Mouse (Mus musculus) NIH3T3 (cell line): ENCODE measurements around the gene C2cd2l.
A peak's percentile ranks its signal among the peaks of the same experiment; 100 is the strongest.
"Not testable (repeated sequence)": the region's sequence is repeated elsewhere in the genome, so short reads cannot be mapped to it uniquely, and the experiment has no call there.

Source experiments
- DNase-seq: peaks from one replicate; pipeline ENCODE4 v3.0.0-alpha.2; 2012; ENCODE audit warnings: low read depth

C2cd2l gene

DNA sequence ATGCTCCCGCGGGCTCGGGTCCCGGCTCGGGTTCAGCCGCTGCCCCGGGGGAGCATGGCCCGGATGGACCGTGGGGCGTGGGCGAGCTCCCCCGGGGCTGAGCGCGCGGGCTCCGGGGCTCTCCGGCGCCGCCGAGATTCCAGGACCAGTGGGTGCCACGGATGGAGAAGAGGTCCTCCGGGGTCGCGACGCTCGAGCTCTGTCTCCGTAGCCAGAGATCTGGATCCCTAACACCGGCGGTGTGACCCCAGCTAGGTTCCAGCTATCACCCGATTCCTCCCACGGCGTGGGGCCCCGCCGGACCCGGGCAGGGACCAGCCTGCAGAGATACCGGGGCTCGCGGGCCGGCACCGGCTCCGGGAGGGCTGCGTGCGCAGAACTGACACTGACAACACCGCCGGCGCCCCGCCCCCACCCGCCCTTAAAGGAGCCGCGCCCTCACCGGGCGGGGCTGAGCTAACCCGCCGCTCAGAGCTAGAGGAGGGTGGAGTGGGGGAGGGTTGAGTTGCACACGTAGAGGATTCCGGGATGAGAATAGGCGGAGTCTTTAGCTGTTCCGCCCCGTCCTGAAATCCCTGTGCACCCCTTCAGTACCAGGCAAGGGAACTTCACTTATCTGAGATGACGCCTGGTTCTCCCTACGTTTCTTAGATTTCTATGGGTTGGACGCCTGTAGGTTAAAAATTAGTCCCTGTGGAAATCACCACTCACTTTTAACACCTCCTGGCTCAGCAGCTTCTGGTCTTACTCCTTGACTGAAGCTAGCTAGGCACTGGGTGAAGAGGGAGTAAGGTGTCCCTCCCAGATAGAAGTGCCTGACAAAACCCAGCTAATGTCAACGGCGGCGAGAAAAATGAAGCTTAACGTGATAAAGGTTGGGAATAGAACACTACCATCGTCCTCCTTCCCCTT lies at the start of gene C2cd2l:
Gene C2cd2l, minus strand, starts transcription at position 399 of the 912 bp plus-strand sequence.
- peak; percentile 97 for DNase-seq

- DNase-seq = peak; percentile 58
Measured at GRCm38 (mm10) chr9:44364480-44364879, 44.4 kb upstream of the C2cd2l start.

DNA sequence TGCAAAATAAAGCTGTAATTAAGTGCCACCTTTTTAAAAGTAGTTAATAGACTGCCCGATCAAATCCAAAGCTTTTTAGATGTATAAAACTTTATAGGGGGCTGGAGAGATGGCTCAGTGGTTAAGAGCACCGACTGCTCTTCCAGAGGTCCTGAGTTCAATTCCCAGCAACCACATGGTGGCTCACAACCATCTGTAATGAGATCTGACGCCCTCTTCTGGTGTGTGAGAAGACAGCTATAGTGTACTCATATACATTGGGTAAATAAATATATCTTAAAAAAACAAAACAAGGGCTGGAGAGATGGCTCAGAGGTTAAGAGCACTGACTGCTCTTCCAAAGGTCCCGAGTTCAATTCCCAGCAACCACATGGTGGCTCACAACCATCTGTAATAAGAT lies 41.8 kb upstream of the C2cd2l start:
- DNase-seq = not testable (repeated sequence)

GRCm38 (mm10) chr9:44361190-44361917 lies 41.3 kb upstream of the C2cd2l start, which contains the start of gene Vps11:
Vps11 (minus strand) TSS chr9:44361670.
- peak; percentile 97 for DNase-seq

GRCm38 (mm10) chr9:44357207-44357606 lies 37.1 kb upstream of the C2cd2l start:
- DNase-seq = peak; percentile 59

GRCm38 (mm10) chr9:44353142-44353541 lies 33.1 kb upstream of the C2cd2l start:
- DNase-seq = no peak

DNA sequence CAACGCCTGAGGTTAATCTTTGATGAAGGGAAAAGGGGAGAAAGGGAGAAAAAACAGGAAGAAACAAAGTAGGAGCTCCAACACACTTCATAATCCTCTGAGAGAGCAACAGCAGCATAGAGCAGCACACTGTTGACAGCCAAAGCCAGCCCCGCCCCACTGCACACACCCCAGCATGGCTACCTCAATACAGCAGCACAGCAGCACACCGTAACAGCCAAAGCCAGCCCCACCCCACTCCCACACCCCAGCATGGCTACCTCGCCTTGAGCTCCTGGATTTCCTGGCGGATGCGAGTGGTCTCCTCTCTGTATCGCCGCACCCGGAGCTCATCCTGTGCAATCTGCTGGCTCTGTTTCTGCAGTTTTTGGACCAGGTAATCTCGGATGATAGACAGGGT lies 32.3 kb upstream of the C2cd2l start:
- no peak for DNase-seq

GRCm38 (mm10) chr9:44351396-44351795 lies 31.3 kb upstream of the C2cd2l start:
- DNase-seq = no peak

- no peak for DNase-seq
Measured at GRCm38 (mm10) chr9:44348546-44348945, 28.5 kb upstream of the C2cd2l start.

DNA sequence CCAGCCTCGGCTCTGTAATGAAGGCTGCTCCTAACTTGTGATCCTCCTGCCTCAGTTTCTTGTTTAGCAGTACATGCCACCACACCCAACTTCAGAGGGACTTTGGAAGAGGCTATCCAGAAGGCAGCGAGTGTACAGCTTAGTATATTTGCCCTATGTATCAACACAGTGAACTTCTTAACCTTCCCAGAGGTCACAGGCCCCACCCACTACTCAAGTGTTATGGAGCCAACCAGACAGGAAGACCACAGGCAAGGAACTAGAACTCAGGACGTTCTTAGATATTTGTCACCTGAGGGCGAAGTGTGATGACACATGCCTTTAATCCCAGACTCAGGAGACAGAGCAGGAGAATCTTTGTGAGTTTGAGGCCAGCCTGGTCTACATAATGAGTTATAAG lies 27.5 kb upstream of the C2cd2l start:
- no peak for DNase-seq

- no peak for DNase-seq
Measured at GRCm38 (mm10) chr9:44347166-44347565, 27.1 kb upstream of the C2cd2l start.

- no peak for DNase-seq
Measured at GRCm38 (mm10) chr9:44345570-44346433, 25.7 kb upstream of the C2cd2l start.

- DNase-seq = peak; percentile 92
Measured at GRCm38 (mm10) chr9:44343781-44344421, 23.8 kb upstream of the C2cd2l start, which contains the start of gene Hmbs. Hmbs (minus strand) TSS chr9:44344228.

DNA sequence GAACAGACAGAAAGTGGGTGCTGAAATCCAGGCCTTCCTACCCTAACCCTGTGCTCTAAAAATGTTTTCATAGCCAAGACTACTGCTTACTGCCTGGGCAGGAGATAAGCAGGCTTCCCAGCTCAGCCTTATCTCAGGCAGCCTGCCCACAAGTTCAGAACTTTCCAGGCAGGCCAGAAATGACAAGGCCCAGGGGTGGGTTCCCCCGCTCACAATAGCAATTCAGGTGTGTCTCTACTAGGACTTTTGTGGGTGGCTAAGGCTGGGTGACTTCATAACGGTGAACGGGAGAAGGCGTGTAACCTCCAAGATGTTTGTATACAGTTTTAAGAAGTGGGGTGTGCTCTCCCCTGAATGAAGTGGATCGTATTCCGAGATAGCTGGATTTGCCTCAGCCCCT lies 23.2 kb upstream of the C2cd2l start:
- DNase-seq = peak; percentile 36

- no peak for DNase-seq
Measured at GRCm38 (mm10) chr9:44342605-44343004, 22.5 kb upstream of the C2cd2l start.

DNA sequence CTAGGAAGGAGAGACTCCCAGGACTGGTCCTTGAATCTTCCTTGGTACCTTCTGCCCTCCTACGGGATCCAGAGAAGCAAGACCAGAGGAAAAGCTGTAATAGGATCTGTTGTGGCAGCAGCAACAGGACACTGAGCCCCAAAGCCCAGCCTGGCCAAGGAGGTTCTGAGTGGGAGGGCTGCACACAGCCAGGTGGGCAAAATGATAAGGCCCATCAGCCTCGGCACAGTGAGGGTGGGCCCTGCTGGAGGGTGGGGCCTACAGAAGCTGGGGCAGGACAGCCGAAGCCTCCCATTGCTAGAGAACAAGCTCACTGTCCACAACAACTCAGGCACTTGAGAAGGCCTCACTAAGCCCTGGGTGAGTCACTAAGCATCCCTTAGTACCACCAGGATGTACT lies 22.1 kb upstream of the C2cd2l start:
- DNase-seq = no peak

GRCm38 (mm10) chr9:44341487-44341886 lies 21.4 kb upstream of the C2cd2l start:
- no peak for DNase-seq

DNA sequence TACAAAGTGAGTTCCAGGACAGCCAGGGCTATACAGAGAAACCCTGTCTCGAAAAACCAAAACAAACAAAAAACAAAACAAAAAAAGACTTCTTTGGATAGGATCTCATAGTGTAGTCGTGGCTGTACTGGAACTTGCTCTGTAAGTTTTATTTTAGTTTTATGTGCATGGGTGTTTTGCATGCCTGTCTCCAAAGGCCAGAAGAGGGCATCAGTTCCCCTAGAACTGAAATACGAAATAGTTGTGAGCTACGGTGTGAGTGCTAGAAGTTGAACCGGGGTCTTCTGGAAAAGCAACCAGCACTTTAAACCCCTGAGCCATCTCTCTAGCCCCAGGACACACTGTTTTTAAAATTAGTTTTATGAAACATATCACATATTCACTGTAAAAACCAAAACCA lies 18.5 kb upstream of the C2cd2l start:
- DNase-seq = no peak

GRCm38 (mm10) chr9:44337436-44338169 lies 17.5 kb upstream of the C2cd2l start:
- no peak for DNase-seq

DNA sequence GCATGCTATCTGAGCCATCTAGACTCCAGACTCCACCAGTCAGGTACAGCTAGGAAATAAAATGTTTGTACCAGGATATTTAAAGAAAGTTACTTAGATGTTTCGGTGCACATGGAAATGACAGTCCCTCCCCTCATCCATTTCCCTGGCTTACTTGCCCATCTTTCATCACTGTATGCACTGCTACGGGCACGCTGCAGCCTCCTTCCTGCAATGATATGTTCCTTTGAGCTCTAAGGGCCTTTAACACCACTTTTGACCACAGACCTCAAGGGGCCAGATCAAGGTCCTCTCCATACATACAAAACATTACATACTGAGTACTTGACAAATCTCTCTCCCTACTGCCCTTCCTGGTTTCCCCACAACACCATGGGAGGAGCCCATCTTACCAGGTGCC lies 16.9 kb upstream of the C2cd2l start:
- DNase-seq = no peak

DNA sequence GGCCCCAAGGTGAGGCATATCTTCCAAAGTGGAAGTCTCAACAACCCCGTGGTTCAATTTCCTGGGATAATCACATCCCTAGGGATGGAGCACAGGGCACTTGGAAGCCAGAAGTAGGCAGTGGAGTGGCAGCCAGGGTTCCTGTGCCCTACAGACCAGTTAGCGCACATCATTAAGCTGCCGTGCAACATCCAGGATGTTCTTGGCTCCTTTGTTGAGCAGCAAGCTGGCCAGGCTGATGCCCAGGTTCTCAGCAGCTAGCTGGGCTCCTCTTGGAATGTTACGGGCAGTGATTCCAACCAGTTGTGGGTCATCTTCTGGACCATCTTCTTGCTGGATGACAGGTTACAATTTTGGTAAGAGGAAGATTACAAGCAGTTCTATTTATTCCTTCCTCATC lies 16.4 kb upstream of the C2cd2l start:
- not testable (repeated sequence) for DNase-seq
